Mouse (Mus musculus): ENCODE measurements around the gene Lhfpl5.

DNA sequence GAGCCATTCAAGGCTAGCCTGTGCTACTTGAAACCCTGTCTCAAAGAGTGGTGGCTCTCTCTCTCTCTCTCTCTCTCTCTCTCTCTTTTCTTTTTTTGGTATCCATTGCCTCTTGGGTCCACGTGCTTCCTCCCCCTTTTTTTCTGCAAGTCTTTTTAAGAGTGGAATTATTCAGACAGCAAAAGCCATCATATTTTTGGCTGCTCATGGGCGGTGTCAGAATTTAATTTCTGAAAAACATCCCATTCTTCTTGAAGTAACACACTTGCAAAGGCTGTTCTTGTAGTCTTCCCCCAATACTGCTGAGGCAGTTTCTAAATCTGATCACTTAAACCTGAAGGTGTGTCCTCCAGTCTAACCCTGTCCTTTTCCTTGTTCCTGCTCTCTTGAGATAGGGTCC, 51.5 kb downstream of the Lhfpl5 start:
- TF ChIP-seq MAX (IDR thresholded peaks at IDR 0.05; ENCODE audit: low read depth) (no peak), CEBPB (IDR thresholded peaks at IDR 0.05; ENCODE audit: insufficient read depth, poor library complexity, severe bottlenecking) (no peak), POLR2A (IDR thresholded peaks at IDR 0.05; ENCODE audit: insufficient read length, low read depth) (no peak), POLR2AphosphoS2 (IDR thresholded peaks at IDR 0.05; ENCODE audit: insufficient read length, low read depth) (no peak), TCF12 (IDR thresholded peaks at IDR 0.05; ENCODE audit: insufficient read depth, poor library complexity, severe bottlenecking) (no peak), REST (IDR thresholded peaks at IDR 0.05; ENCODE audit: insufficient read depth, insufficient read length) (no peak)

Measured in myocyte (in vitro differentiated cells).